Mouse (Mus musculus) MEL (cell line): ENCODE results near the gene Rasl11a. TPM values are rescaled to one million over a fixed set of nuclear protein-coding genes. Genes with fewer than 3 reads are reported as not detected.

ENCODE experiments used
- DNase-seq: peaks from one replicate; pipeline ENCODE4 v3.0.0; 2011; ENCODE audit warnings: low read depth, low spot score
- H3K27ac ChIP-seq: 2 replicates; pipeline ENCODE4 v1.5.1; 2012; ENCODE audit warnings: low read depth, mild to moderate bottlenecking, control low read depth, low read length, moderate library complexity; ENCODE audit not compliant: control insufficient read depth
- H3K27me3 ChIP-seq, 2 experiments: fragments of 150-350 bp in 1 of 2; sonication (generic) in 1 of 2; 2 replicates each; pipeline ENCODE4 v1.6.1; 2012; ENCODE audit warnings: low read length in 2 of 2, mild to moderate bottlenecking in 2 of 2, improper control_type of control experiment in 1 of 2, moderate library complexity in 1 of 2; ENCODE audit not compliant: insufficient read depth in 2 of 2, control insufficient read depth in 1 of 2
- H3K36me3 ChIP-seq, 2 experiments: 2 replicates each; pipeline ENCODE4 v1.6.1; 2012 to 2014; ENCODE audit warnings: low read length in 2 of 2, improper control_type of control experiment in 1 of 2, inconsistent platforms in 1 of 2, mild to moderate bottlenecking in 1 of 2; ENCODE audit not compliant: insufficient read depth in 2 of 2, control insufficient read depth in 1 of 2
- H3K4me1 ChIP-seq, 2 experiments: fragments of 150-350 bp in 1 of 2; sonication (generic) in 1 of 2; 2 replicates each; pipeline ENCODE4 v1.6.1; 2012; ENCODE audit warnings: low read length in 2 of 2, improper control_type of control experiment in 1 of 2, mild to moderate bottlenecking in 1 of 2; ENCODE audit not compliant: insufficient read depth in 2 of 2, control insufficient read depth in 1 of 2
- H3K4me3 ChIP-seq, 2 experiments: fragments of 150-350 bp in 1 of 2; sonication (generic) in 1 of 2; 2 replicates each; pipeline ENCODE4 v1.5.1; 2012; ENCODE audit warnings: low read depth in 2 of 2, low read length in 2 of 2, mild to moderate bottlenecking in 2 of 2, moderate library complexity in 2 of 2, control low read depth in 1 of 2, improper control_type of control experiment in 1 of 2; ENCODE audit not compliant: control insufficient read depth in 1 of 2, insufficient read depth in 1 of 2
- H3K79me2 ChIP-seq: 2 replicates; pipeline ENCODE4 v1.6.1; 2012; ENCODE audit warnings: mild to moderate bottlenecking, low read length, moderate library complexity; ENCODE audit not compliant: control insufficient read depth, poor library complexity, insufficient read depth
- H3K9ac ChIP-seq: 2 replicates; pipeline ENCODE4 v1.6.1; 2012; ENCODE audit warnings: low read depth, mild to moderate bottlenecking, control low read depth, low read length, moderate library complexity; ENCODE audit not compliant: control insufficient read depth, poor library complexity, severe bottlenecking
- H3K9me3 ChIP-seq: fragments of 150-350 bp; sonication (generic); replicated peaks from 2 replicates; pipeline ENCODE4 v1.6.1; 2012; ENCODE audit warnings: mild to moderate bottlenecking, low read length, improper control_type of control experiment, moderate library complexity; ENCODE audit not compliant: insufficient read depth
- BHLHE40 ChIP-seq: IDR thresholded peaks from 2 replicates; pipeline ENCODE4 v1.6.1; 2012; ENCODE audit warnings: low read depth, mild to moderate bottlenecking, inconsistent platforms, low read length, improper control_type of control experiment, borderline replicate concordance
- CTCF ChIP-seq, 3 experiments: IDR thresholded peaks in 2 of 3; conservative IDR thresholded peaks in 1 of 3; 2 replicates each; pipeline ENCODE4 v1.5.1; 2011 to 2012; ENCODE audit warnings: low read length in 3 of 3, low read depth in 2 of 3, mild to moderate bottlenecking in 2 of 3, improper control_type of control experiment in 1 of 3, inconsistent platforms in 1 of 3, mixed read lengths in 1 of 3, moderate library complexity in 1 of 3; ENCODE audit not compliant: control insufficient read depth in 1 of 3, insufficient read depth in 1 of 3, poor library complexity in 1 of 3, severe bottlenecking in 1 of 3
- ELF1 ChIP-seq: IDR thresholded peaks from 2 replicates; pipeline ENCODE4 v1.6.1; 2014; ENCODE audit warnings: low read depth, mild to moderate bottlenecking, inconsistent platforms, low read length, improper control_type of control experiment, moderate library complexity
- EP300 ChIP-seq, 2 experiments: IDR thresholded peaks; 2 replicates each; pipeline ENCODE4 v1.6.1; 2011; ENCODE audit warnings: improper control_type of control experiment in 2 of 2, low read length in 2 of 2, low read depth in 1 of 2, mild to moderate bottlenecking in 1 of 2
- ETS1 ChIP-seq: IDR thresholded peaks from 2 replicates; pipeline ENCODE4 v1.6.1; 2012; ENCODE audit warnings: low read depth, mild to moderate bottlenecking, inconsistent platforms, low read length, improper control_type of control experiment, moderate library complexity
- GATA1 ChIP-seq: IDR thresholded peaks from 2 replicates; pipeline ENCODE4 v1.6.1; 2011; ENCODE audit warnings: low read depth, low read length, improper control_type of control experiment
- HCFC1 ChIP-seq: IDR thresholded peaks from 2 replicates; pipeline ENCODE4 v1.6.1; 2012; ENCODE audit warnings: low read depth, mild to moderate bottlenecking, inconsistent platforms, low read length, improper control_type of control experiment, moderate library complexity
- MAZ ChIP-seq: IDR thresholded peaks from 2 replicates; pipeline ENCODE4 v1.6.1; 2012; ENCODE audit warnings: low read depth, mild to moderate bottlenecking, inconsistent platforms, low read length, improper control_type of control experiment
- MXI1 ChIP-seq: IDR thresholded peaks from 2 replicates; pipeline ENCODE4 v1.6.1; 2011; ENCODE audit warnings: mild to moderate bottlenecking, low read depth, low read length, improper control_type of control experiment
- NELFE ChIP-seq: IDR thresholded peaks from 2 replicates; pipeline ENCODE4 v1.6.1; 2011; ENCODE audit warnings: low read depth, low read length, improper control_type of control experiment
- RAD21 ChIP-seq: IDR thresholded peaks from 2 replicates; pipeline ENCODE4 v1.6.1; 2011; ENCODE audit warnings: mild to moderate bottlenecking, low read depth, low read length, improper control_type of control experiment
- RCOR1 ChIP-seq: IDR thresholded peaks from 2 replicates; pipeline ENCODE4 v1.6.1; 2012; ENCODE audit warnings: low read depth, mild to moderate bottlenecking, inconsistent platforms, low read length, improper control_type of control experiment
- SIN3A ChIP-seq: IDR thresholded peaks from 2 replicates; pipeline ENCODE4 v1.6.1; 2012; ENCODE audit warnings: low read length, improper control_type of control experiment, inconsistent platforms
- SMC3 ChIP-seq: IDR thresholded peaks from 2 replicates; pipeline ENCODE4 v1.6.1; 2011; ENCODE audit warnings: low read depth, low read length, improper control_type of control experiment
- TBP ChIP-seq: IDR thresholded peaks from 2 replicates; pipeline ENCODE4 v1.8.0; 2011; ENCODE audit warnings: low read depth, low read length, improper control_type of control experiment
- TCF12 ChIP-seq: IDR thresholded peaks from 2 replicates; pipeline ENCODE4 v1.6.1; 2014; ENCODE audit warnings: low read depth, mild to moderate bottlenecking, inconsistent platforms, low read length, improper control_type of control experiment, moderate library complexity
- ZNF384 ChIP-seq: IDR thresholded peaks from 2 replicates; pipeline ENCODE4 v1.6.1; 2012; ENCODE audit warnings: low read depth, mild to moderate bottlenecking, inconsistent platforms, low read length, improper control_type of control experiment
- polyA plus RNA-seq, 2 experiments: library from polyadenylated mRNA; stranded (reverse) in 1 of 2; unstranded in 1 of 2; fragments of >175 nt in 1 of 2; fragments of >200 nt in 1 of 2; gene quantifications; 2 replicates each; pipeline versions ENCODE4 v1.2.1 to v1.2.4; 2012; ENCODE audit warnings: low replicate concordance in 2 of 2, low read depth in 1 of 2; ENCODE audit not compliant: insufficient read length in 2 of 2, insufficient read depth in 1 of 2, missing spikeins in 1 of 2
- total RNA-seq: library from RNA; depleted of rRNA; stranded (reverse); fragments of 300-350 nt; gene quantifications from 2 replicates; pipeline ENCODE4 v1.2.3, GENCODE M21; 2012

Rasl11a gene
- total and polyA plus RNA-seq, 3 experiments = 1.1 to 2.3 TPM; not detected in 1

DNA sequence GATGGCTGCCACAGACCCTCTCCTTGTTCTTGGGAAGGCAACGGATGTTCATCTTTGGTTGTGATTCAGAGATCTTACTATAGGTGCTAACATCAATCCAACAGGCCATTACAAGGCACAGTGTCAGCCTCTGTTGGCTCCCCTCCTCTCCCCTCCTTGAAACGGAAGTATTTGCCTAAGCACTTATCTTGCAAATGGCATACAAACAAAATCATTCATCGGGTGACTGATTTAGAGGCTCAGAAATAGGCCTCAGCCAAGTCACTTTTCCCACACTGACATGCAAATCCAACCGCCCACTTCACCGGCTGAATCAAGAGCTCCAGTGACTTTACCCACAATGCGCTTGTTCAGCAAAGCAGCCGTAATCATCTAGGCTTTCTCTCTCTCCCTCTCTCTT is 16.7 kb downstream of the Rasl11a start:
- peaks cover 17 to 29% of the 10 kb centered on the region in 2 experiments for H3K4me1 ChIP-seq
- H3K27me3 ChIP-seq = no peaks in the 10 kb centered on the region
- H3K9ac ChIP-seq = peak overlapping the region; percentile 29
- H3K27ac ChIP-seq = peak overlapping the region; percentile 79
- H3K36me3 ChIP-seq = peaks cover 0 to 21% of the 10 kb centered on the region in 2 experiments; a peak in 2 of 4 replicates
- no peaks in the 10 kb centered on the region for H3K9me3 ChIP-seq
- DNase-seq = peak; percentile 89
- peak overlapping the region; percentile 0 to 15; a peak in 2 of 4 replicates for H3K4me3 ChIP-seq
- H3K79me2 ChIP-seq = no peaks in the 10 kb centered on the region
- TF ChIP-seq TCF12 = peak; percentile 56
- TF ChIP-seq MAZ = peak; percentile 59; the same call in 1 of the 2 replicates
- TF ChIP-seq BHLHE40 = peak; percentile 71; the same call in 1 of the 2 replicates
- TF ChIP-seq HCFC1 = peak; percentile 53; the same call in 1 of the 2 replicates
- peak; percentile 71 for TF ChIP-seq SIN3A
- TF ChIP-seq SMC3 = no peak
- peak; percentile 24; the same call in 1 of the 2 replicates for TF ChIP-seq NELFE
- TF ChIP-seq CTCF (IDR thresholded peaks at IDR 0.05 in 2 of 3, conservative IDR thresholded peaks at IDR 0.05 in 1 of 3; ENCODE audit: control insufficient read depth in 1 of 3, insufficient read depth in 1 of 3, low read depth in 2 of 3, low read length in 3 of 3, poor library complexity in 1 of 3, severe bottlenecking in 1 of 3) = no peak
- 0 out of 2 replicates have a peak, but pooled peaks have one; percentile 9 for TF ChIP-seq ELF1
- TF ChIP-seq ETS1 = peak; percentile 88
- TF ChIP-seq EP300 (IDR thresholded peaks at IDR 0.05; ENCODE audit: low read depth in 1 of 2, low read length in 2 of 2) = peak; percentile 69 to 71
- no peak for TF ChIP-seq RAD21
- peak; percentile 66; the same call in 1 of the 2 replicates for TF ChIP-seq TBP
- TF ChIP-seq GATA1 = peak; percentile 75
- peak; percentile 91 for TF ChIP-seq RCOR1
- peak; percentile 54; the same call in 1 of the 2 replicates for TF ChIP-seq MXI1

DNA sequence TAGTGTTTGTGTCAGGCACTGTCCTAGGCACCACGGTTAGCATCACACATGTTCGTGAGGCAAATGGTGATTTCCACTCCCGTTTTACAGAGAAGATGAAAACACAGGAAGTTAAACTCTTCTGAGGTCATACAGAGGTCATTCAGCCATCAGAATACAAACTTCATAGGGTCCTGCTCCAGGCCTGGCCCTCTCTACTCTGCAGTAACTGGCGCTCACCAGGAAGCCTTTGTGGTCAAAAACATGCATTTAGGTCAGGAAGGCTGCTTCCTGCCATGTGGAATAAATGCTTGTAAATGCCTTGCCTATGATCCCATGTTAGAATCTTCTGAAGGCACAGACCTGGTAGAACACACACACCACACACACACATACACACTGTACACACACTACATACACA is 20.6 kb downstream of the Rasl11a start:
- peaks cover 22 to 37% of the 10 kb centered on the region in 2 experiments for H3K4me1 ChIP-seq
- peaks cover 0 to 29% of the 10 kb centered on the region in 2 experiments; a peak in 2 of 4 replicates for H3K36me3 ChIP-seq
- no peak overlapping the region for H3K4me3 ChIP-seq
- H3K9ac ChIP-seq = no peak overlapping the region
- H3K27ac ChIP-seq = peak overlapping the region; percentile 84
- H3K9me3 ChIP-seq = no peaks in the 10 kb centered on the region
- DNase-seq = no peak
- no peaks in the 10 kb centered on the region for H3K79me2 ChIP-seq
- TF ChIP-seq TBP = no peak
- TF ChIP-seq RCOR1 = no peak
- no peak for TF ChIP-seq ZNF384
- TF ChIP-seq SIN3A = no peak
- TF ChIP-seq RAD21 = no peak
- no peak for TF ChIP-seq MXI1
- no peak for TF ChIP-seq NELFE
- H3K27me3 ChIP-seq = no peaks in the 10 kb centered on the region
